Mouse (Mus musculus) cortical plate, adult 2 months (tissue): ENCODE measurements at regions not wholly inside any gene's neighbourhood (a gene's known extent, or its start where the extent isn't known, plus 50 kb on each side); places are given as distances from the start of the nearest gene placed in this dataset.

Experiments
- H3K27ac ChIP-seq: fragments of 200-500 bp; 2 replicates; pipeline ENCODE4 v1.5.1; 2012; ENCODE audit warnings: low read length, control low read depth, inconsistent platforms; ENCODE audit not compliant: insufficient read depth
- H3K4me1 ChIP-seq: fragments of 200-500 bp; 2 replicates; pipeline ENCODE4 v1.6.1; 2011; ENCODE audit warnings: low read length; ENCODE audit not compliant: control insufficient read depth, insufficient read depth
- H3K4me3 ChIP-seq: fragments of 200-500 bp; 2 replicates; pipeline ENCODE4 v1.5.1; 2011; ENCODE audit warnings: mild to moderate bottlenecking, low read length, control low read depth; ENCODE audit not compliant: insufficient read depth
- CTCF ChIP-seq: fragments of 200-500 bp; IDR thresholded peaks from 2 replicates; pipeline ENCODE4 v1.5.1; 2011; ENCODE audit warnings: mild to moderate bottlenecking, control low read depth, low read length; ENCODE audit not compliant: insufficient read depth; ENCODE audit errors: extremely low read depth
- POLR2A ChIP-seq: fragments of 200-500 bp; IDR thresholded peaks from 2 replicates; pipeline ENCODE4 v1.6.1; 2011; ENCODE audit warnings: mild to moderate bottlenecking, low read length, control low read depth; ENCODE audit not compliant: insufficient read depth; ENCODE audit errors: extremely low read depth

DNA sequence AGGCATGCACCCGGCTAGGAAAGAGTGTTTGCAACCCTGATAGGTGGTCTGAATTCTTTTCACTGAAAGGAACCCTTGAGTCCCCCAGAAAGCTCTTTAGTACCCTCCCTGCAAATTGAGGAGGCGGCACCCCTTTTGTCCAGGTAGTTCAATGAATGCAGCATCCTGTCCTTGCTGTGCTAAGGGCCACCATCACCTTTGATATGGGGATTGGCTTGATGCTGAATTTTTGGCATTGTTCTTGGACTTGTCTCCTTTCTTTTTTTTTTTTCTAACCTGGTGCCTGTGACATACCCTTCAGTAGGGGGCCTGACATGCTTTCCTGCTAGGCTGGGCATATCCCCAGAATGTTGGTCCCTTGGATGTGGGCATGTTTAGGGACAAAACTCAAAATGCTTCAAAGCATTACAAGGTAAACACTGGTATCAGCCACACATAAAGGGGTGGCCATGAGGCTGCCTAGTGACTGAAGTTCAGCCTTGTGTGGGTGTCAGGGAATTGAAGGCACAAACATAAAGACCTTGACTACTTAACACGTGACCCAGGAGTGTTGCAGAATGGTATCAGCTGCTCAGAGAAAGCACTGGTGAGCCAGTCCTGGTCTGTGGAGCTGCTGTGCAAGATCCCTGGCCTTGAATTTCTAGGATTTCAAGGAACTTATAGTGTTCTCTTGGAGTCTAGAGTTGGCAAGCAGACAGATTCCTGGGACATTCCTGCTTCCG, 183.6 kb downstream of the Tex29 start:
- Histone ChIP-seq H3K27ac (no peak overlapping the region), H3K4me3 (no peak overlapping the region), H3K4me1 (no peaks in the 10 kb centered on the region)
- TF ChIP-seq POLR2A (no peak), CTCF (no peak)

DNA sequence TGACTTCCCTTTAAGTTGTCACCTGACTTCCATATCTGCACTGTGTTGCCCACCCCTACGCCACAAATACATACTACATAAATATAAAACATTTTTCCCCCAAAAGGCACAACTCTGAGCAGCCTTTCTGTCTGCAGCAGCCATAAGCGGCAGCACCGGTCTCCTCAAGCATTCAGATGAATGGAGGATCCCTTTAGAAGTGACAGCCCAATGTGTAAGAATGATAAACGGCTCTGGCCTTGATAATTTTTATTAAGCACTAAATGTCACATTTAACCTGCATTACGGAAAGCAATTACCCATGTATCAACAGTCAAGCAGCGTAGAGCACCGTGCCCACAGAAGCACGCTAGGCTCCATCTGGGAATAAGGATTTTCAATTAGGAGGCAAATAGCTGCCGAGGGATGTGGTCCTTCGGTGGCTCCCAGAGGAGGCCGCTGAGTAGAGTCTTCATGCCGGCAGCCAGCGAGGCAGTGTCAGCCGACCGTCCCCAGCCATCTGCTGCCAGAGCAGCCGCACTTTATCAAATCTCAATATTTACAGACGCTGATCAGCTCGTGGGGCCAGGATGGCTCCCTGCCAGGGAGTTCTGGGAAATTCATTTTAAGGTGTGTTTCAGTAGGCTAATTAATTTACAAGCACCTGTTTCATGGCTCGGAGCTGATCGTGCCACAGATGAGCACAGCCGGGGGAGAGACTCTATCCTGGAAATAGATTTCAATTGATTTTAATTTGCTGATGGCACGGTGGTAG, 190.3 kb downstream of the Tex29 start:
- H3K4me1 ChIP-seq = peaks cover 2% of the 10 kb centered on the region; the same call in 1 of the 2 replicates
- no peak overlapping the region for H3K4me3 ChIP-seq
- TF ChIP-seq CTCF (no peak), POLR2A (no peak)
- H3K27ac ChIP-seq = no peak overlapping the region

DNA sequence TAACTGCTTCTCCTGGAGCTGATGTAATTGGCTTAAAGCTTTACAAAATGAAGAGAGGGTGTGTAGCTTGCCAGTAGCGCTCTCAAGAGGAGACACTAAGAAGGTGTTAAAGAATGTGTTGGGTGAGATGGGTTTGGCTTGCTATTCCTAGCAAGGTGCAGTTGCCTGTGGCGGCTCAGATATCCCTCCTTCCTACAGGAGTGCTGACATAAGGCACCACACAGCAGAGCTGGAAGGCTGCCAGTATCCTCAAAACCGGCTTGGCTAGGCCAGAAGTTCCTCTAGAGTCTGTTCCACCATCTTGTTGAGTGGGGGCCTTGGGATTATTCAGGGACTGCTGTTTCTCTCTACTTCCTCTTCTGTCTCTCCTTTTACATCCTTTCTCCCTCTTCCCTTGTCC, 191.5 kb downstream of the Tex29 start:
- Histone ChIP-seq H3K27ac (no peak overlapping the region), H3K4me3 (no peak overlapping the region), H3K4me1 (peaks cover 2% of the 10 kb centered on the region; the same call in 1 of the 2 replicates)
- no peak for TF ChIP-seq POLR2A
- no peak for TF ChIP-seq CTCF

- no peak overlapping the region for H3K27ac ChIP-seq
- TF ChIP-seq POLR2A (no peak), CTCF (no peak)
- peaks cover 2% of the 10 kb centered on the region; the same call in 1 of the 2 replicates for H3K4me1 ChIP-seq
- H3K4me3 ChIP-seq = no peak overlapping the region
Observed at GRCm38 (mm10) chr8:12032386-12032785, 192.1 kb downstream of the Tex29 start.

GRCm38 (mm10) chr8:12036349-12036748, 196.1 kb downstream of the Tex29 start:
- TF ChIP-seq POLR2A (no peak), CTCF (no peak)
- Histone ChIP-seq H3K27ac (no peak overlapping the region), H3K4me1 (peaks cover 2% of the 10 kb centered on the region; the same call in 1 of the 2 replicates)

GRCm38 (mm10) chr8:12040924-12041323, 200.7 kb downstream of the Tex29 start:
- TF ChIP-seq POLR2A = no peak
- TF ChIP-seq CTCF = no peak
- H3K27ac ChIP-seq = no peak overlapping the region
- no peak overlapping the region for H3K4me3 ChIP-seq
- H3K4me1 ChIP-seq = no peaks in the 10 kb centered on the region

More at GRCm38 (mm10) chr8:12036349-12036748, 196.1 kb downstream of the Tex29 start:
- H3K4me3 ChIP-seq = no peak overlapping the region

DNA sequence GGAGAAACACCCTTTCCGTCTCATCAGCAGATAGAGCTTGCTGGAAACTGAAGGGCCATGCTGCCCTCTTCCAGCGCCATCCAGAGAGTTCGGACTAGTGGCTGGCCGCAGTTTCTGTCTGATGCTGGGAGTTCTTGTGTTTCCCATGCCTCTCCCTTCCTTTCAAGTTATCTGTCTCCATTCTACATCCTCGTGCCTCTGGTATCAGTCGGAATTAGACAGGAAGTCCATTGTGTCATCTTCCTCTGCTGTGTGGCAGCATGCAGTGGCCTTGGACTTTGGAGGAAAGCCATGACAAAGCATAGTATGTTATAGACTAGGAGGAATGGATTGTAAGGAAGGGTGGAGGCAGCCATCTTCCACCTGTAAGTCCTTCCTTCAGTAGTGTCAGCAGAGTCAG, 201.4 kb downstream of the Tex29 start:
- Histone ChIP-seq H3K4me3 (no peak overlapping the region), H3K4me1 (no peaks in the 10 kb centered on the region), H3K27ac (no peak overlapping the region)
- TF ChIP-seq CTCF (no peak), POLR2A (no peak)

DNA sequence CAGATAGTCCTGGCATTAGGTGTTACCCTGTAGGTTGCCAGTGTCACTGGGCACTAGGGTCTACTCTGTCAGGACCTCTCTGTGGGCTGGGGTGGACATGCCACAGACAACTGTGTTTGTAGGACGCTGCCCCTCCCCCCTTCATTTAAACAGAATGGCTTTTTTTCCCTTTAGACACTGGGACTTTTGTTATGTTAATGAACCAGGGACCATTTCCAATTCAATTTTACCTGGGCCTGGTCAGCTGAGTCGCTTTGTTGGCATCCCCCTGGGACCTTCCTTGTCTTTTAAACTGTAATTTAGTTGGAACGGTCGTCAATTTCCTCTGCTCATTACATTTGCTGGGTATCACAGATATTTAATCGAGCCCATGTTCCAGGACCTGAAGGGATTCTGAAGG, 210.6 kb downstream of the Tex29 start:
- Histone ChIP-seq H3K27ac (no peak overlapping the region), H3K4me1 (no peaks in the 10 kb centered on the region), H3K4me3 (no peak overlapping the region)
- TF ChIP-seq POLR2A = no peak
- no peak for TF ChIP-seq CTCF

- H3K4me3 ChIP-seq = no peak overlapping the region
- H3K27ac ChIP-seq = no peak overlapping the region
- TF ChIP-seq POLR2A = no peak
- TF ChIP-seq CTCF = no peak
- H3K4me1 ChIP-seq = no peaks in the 10 kb centered on the region
Observed at GRCm38 (mm10) chr8:12051357-12051756, 211.1 kb downstream of the Tex29 start.

DNA sequence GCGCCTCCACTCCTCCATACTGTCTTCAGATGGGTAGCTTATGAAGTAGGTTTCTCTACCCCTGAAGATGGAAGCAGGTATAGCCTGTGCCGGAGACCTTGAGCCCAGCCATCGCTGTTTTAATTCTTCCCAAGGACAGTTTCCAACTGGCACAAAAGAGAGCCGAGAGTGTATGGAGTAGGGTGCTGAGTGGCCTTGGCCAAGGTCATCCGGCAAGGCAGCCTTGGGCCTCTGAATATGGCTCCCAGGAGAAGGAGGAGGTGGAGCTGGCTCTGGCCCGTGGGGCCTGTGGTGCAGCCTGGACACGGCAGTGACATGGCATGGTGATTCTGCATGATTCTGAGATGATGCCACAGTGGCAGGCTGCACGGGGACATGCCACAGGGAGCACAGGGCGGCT, 215.7 kb downstream of the Tex29 start:
- Histone ChIP-seq H3K4me3 (no peak overlapping the region), H3K27ac (no peak overlapping the region), H3K4me1 (no peaks in the 10 kb centered on the region)
- TF ChIP-seq POLR2A (no peak), CTCF (no peak)
